Mouse (Mus musculus) limb, embryonic 13.5 days (tissue): ENCODE measurements around the gene Nhlh2. TPM values are rescaled to one million over a fixed set of nuclear protein-coding genes. Genes with fewer than 3 reads are reported as not detected.

Experiments
- ATAC-seq: fragments of 200-750 bp; cut with Nextera tagmentation; 2 replicates; pipeline ENCODE4 v1.8.0; 2017; ENCODE audit warnings: low read depth, moderate number of reproducible peaks, moderate TSS enrichment; ENCODE audit not compliant: low FRiP score
- H3K27ac ChIP-seq: fragments of 300-500 bp; sonication (generic); 2 replicates; pipeline ENCODE4 v1.5.1; 2015; ENCODE audit warnings: inconsistent platforms, mild to moderate bottlenecking, moderate library complexity
- H3K27me3 ChIP-seq: fragments of 300-500 bp; sonication (generic); 2 replicates; pipeline ENCODE4 v1.6.1; 2015; ENCODE audit warnings: mild to moderate bottlenecking, inconsistent platforms
- H3K36me3 ChIP-seq: fragments of 300-500 bp; sonication (generic); 2 replicates; pipeline ENCODE4 v1.6.1; 2015; ENCODE audit warnings: inconsistent platforms, mild to moderate bottlenecking, moderate library complexity
- H3K4me1 ChIP-seq: fragments of 300-500 bp; sonication (generic); 2 replicates; pipeline ENCODE4 v1.6.1; 2015; ENCODE audit warnings: inconsistent platforms
- H3K4me2 ChIP-seq: fragments of 300-500 bp; sonication (generic); replicated peaks from 2 replicates; pipeline ENCODE4 v1.6.1; 2015; ENCODE audit warnings: inconsistent platforms, mild to moderate bottlenecking, moderate library complexity
- H3K4me3 ChIP-seq: fragments of 300-500 bp; sonication (generic); 2 replicates; pipeline ENCODE4 v1.5.1; 2015; ENCODE audit warnings: moderate library complexity, mild to moderate bottlenecking, inconsistent platforms
- H3K9ac ChIP-seq: fragments of 300-500 bp; sonication (generic); 2 replicates; pipeline ENCODE4 v1.6.1; 2015; ENCODE audit warnings: mild to moderate bottlenecking, inconsistent platforms
- H3K9me3 ChIP-seq: fragments of 300-500 bp; sonication (generic); 2 replicates; pipeline ENCODE4 v1.6.1; 2016; ENCODE audit warnings: inconsistent platforms
- WGBS: fragments of 180-500 bp; shearing (Covaris S2); methylation state at CpG from one replicate; pipeline ENCODE4 v1.1.7; 2015; 5-methylcytosine and 5-hydroxymethylcytosine counted together
- polyA plus RNA-seq: library from polyadenylated mRNA; unstranded; fragments of >200 nt; fragmentation: Nextera tagmentation; extraction: Ambion mirVana; gene quantifications from 2 replicates; pipeline ENCODE4 v1.2.1, GENCODE M21; 2015

Nhlh2 gene
- polyA plus RNA-seq, 1 experiment from 2014 or later, result 0.04 TPM

- H3K4me3 ChIP-seq, result peak overlapping the region; percentile 41
- no peak overlapping the region for H3K9ac ChIP-seq
- ATAC-seq, result no peak
- peaks cover 83% of the 10 kb centered on the region for H3K27me3 ChIP-seq
- peaks cover 20% of the 10 kb centered on the region for H3K4me1 ChIP-seq
- H3K9me3 ChIP-seq, result no peaks in the 10 kb centered on the region
- H3K36me3 ChIP-seq, result no peaks in the 10 kb centered on the region
- no peak overlapping the region for H3K27ac ChIP-seq
- H3K4me2 ChIP-seq, result peak overlapping the region; percentile 65
- WGBS, result 4% methylated on average over 24 of the region's 24 CpGs
Measured at GRCm38 (mm10) chr3:102010681-102011317, 923 bp downstream of the Nhlh2 start.

- Histone ChIP-seq H3K27ac (no peak overlapping the region), H3K4me1 (peaks cover 20% of the 10 kb centered on the region), H3K36me3 (no peaks in the 10 kb centered on the region), H3K27me3 (peaks cover 90% of the 10 kb centered on the region), H3K9ac (peak overlapping the region; percentile 25), H3K9me3 (no peaks in the 10 kb centered on the region), H3K4me3 (peak overlapping the region; percentile 41), H3K4me2 (peak overlapping the region; percentile 65)
- peak; percentile 58; the same call in 1 of the 2 replicates for ATAC-seq
- under 1% methylated on average over 48 of the region's 48 CpGs for WGBS
Measured at GRCm38 (mm10) chr3:102011318-102012075, 1.6 kb downstream of the Nhlh2 start.

GRCm38 (mm10) chr3:102012076-102012610 lies 2.3 kb downstream of the Nhlh2 start:
- Histone ChIP-seq H3K9ac (peak overlapping the region; percentile 32; the same call in 1 of the 2 replicates), H3K27ac (no peak overlapping the region), H3K4me2 (peak overlapping the region; percentile 65), H3K4me3 (peak overlapping the region; percentile 41), H3K27me3 (peaks cover 96% of the 10 kb centered on the region), H3K36me3 (no peaks in the 10 kb centered on the region), H3K9me3 (no peaks in the 10 kb centered on the region), H3K4me1 (peaks cover 20% of the 10 kb centered on the region)
- ATAC-seq, result 0 out of 2 replicates have a peak, but pooled peaks have one; percentile 10
- WGBS, result 8% methylated on average over 23 of the region's 23 CpGs

GRCm38 (mm10) chr3:102012611-102013211 lies 2.8 kb downstream of the Nhlh2 start:
- Histone ChIP-seq H3K4me3 (peak overlapping the region; percentile 41), H3K4me1 (peaks cover 20% of the 10 kb centered on the region), H3K4me2 (peak overlapping the region; percentile 65), H3K27ac (no peak overlapping the region), H3K9ac (peak overlapping the region; percentile 32; the same call in 1 of the 2 replicates), H3K36me3 (no peaks in the 10 kb centered on the region), H3K27me3 (peaks cover 97% of the 10 kb centered on the region), H3K9me3 (no peaks in the 10 kb centered on the region)
- ATAC-seq, result no peak
- under 1% methylated on average over 51 of the region's 53 CpGs for WGBS

GRCm38 (mm10) chr3:102020604-102021003 lies 10.7 kb downstream of the Nhlh2 start:
- H3K27ac ChIP-seq, result no peak overlapping the region
- WGBS, result 53% methylated on average over 1 of the region's 1 CpGs
- no peaks in the 10 kb centered on the region for H3K36me3 ChIP-seq
- H3K4me1 ChIP-seq, result peaks cover 9% of the 10 kb centered on the region
- H3K4me2 ChIP-seq, result no peak overlapping the region
- H3K9ac ChIP-seq, result no peak overlapping the region
- no peak for ATAC-seq
- no peak overlapping the region for H3K4me3 ChIP-seq
- H3K27me3 ChIP-seq, result peaks cover 80% of the 10 kb centered on the region
- H3K9me3 ChIP-seq, result no peaks in the 10 kb centered on the region

GRCm38 (mm10) chr3:102022721-102023120 lies 12.8 kb downstream of the Nhlh2 start:
- 17% methylated on average over 2 of the region's 2 CpGs for WGBS
- ATAC-seq, result no peak
- Histone ChIP-seq H3K9ac (no peak overlapping the region), H3K27ac (no peak overlapping the region), H3K4me2 (no peak overlapping the region), H3K27me3 (peaks cover 61% of the 10 kb centered on the region), H3K9me3 (no peaks in the 10 kb centered on the region), H3K4me1 (peaks cover 9% of the 10 kb centered on the region), H3K36me3 (no peaks in the 10 kb centered on the region), H3K4me3 (no peak overlapping the region)

- H3K36me3 ChIP-seq, result no peaks in the 10 kb centered on the region
- peak overlapping the region; percentile 55 for H3K9ac ChIP-seq
- H3K4me2 ChIP-seq, result peak overlapping the region; percentile 66
- H3K4me1 ChIP-seq, result peaks cover 9% of the 10 kb centered on the region
- no peak overlapping the region for H3K27ac ChIP-seq
- H3K4me3 ChIP-seq, result peak overlapping the region; percentile 37
- no peaks in the 10 kb centered on the region for H3K9me3 ChIP-seq
- ATAC-seq, result no peak
- under 1% methylated on average over 27 of the region's 31 CpGs for WGBS
- H3K27me3 ChIP-seq, result peaks cover 60% of the 10 kb centered on the region
Measured at GRCm38 (mm10) chr3:102023337-102023736, 13.5 kb downstream of the Nhlh2 start.

GRCm38 (mm10) chr3:102023829-102024228 lies 14.0 kb downstream of the Nhlh2 start:
- H3K4me2 ChIP-seq, result peak overlapping the region; percentile 66
- H3K4me3 ChIP-seq, result peak overlapping the region; percentile 37
- H3K27ac ChIP-seq, result no peak overlapping the region
- ATAC-seq, result no peak
- H3K9ac ChIP-seq, result no peak overlapping the region
- no peaks in the 10 kb centered on the region for H3K36me3 ChIP-seq
- H3K27me3 ChIP-seq, result peaks cover 60% of the 10 kb centered on the region
- no peaks in the 10 kb centered on the region for H3K9me3 ChIP-seq
- H3K4me1 ChIP-seq, result peaks cover 9% of the 10 kb centered on the region
- WGBS, result 6% methylated on average over 5 of the region's 5 CpGs

GRCm38 (mm10) chr3:102024981-102025451 lies 15.1 kb downstream of the Nhlh2 start:
- no peak overlapping the region for H3K4me2 ChIP-seq
- no peak overlapping the region for H3K27ac ChIP-seq
- peaks cover 52% of the 10 kb centered on the region for H3K27me3 ChIP-seq
- no peak for ATAC-seq
- H3K36me3 ChIP-seq, result no peaks in the 10 kb centered on the region
- no peaks in the 10 kb centered on the region for H3K9me3 ChIP-seq
- 41% methylated on average over 9 of the region's 9 CpGs for WGBS
- no peak overlapping the region for H3K4me3 ChIP-seq
- no peak overlapping the region for H3K9ac ChIP-seq
- peaks cover 9% of the 10 kb centered on the region for H3K4me1 ChIP-seq

GRCm38 (mm10) chr3:102025659-102026058 lies 15.8 kb downstream of the Nhlh2 start:
- no peak overlapping the region for H3K27ac ChIP-seq
- H3K27me3 ChIP-seq, result peaks cover 47% of the 10 kb centered on the region
- no peaks in the 10 kb centered on the region for H3K36me3 ChIP-seq
- peaks cover 9% of the 10 kb centered on the region for H3K4me1 ChIP-seq
- 72% methylated on average over 5 of the region's 5 CpGs for WGBS
- H3K9me3 ChIP-seq, result no peaks in the 10 kb centered on the region
- no peak for ATAC-seq
- no peak overlapping the region for H3K9ac ChIP-seq
- H3K4me2 ChIP-seq, result no peak overlapping the region
- H3K4me3 ChIP-seq, result no peak overlapping the region

GRCm38 (mm10) chr3:102027880-102028279 lies 18.0 kb downstream of the Nhlh2 start:
- H3K9me3 ChIP-seq, result no peaks in the 10 kb centered on the region
- WGBS, result 60% methylated on average over 6 of the region's 6 CpGs
- H3K4me1 ChIP-seq, result peaks cover 9% of the 10 kb centered on the region
- no peak overlapping the region for H3K9ac ChIP-seq
- no peak overlapping the region for H3K27ac ChIP-seq
- H3K36me3 ChIP-seq, result no peaks in the 10 kb centered on the region
- H3K4me3 ChIP-seq, result no peak overlapping the region
- no peak overlapping the region for H3K4me2 ChIP-seq
- H3K27me3 ChIP-seq, result peaks cover 30% of the 10 kb centered on the region
- no peak for ATAC-seq

- Histone ChIP-seq H3K4me1 (no peaks in the 10 kb centered on the region), H3K36me3 (no peaks in the 10 kb centered on the region), H3K9ac (no peak overlapping the region), H3K27ac (no peak overlapping the region), H3K9me3 (no peaks in the 10 kb centered on the region), H3K4me2 (no peak overlapping the region), H3K4me3 (no peak overlapping the region), H3K27me3 (no peaks in the 10 kb centered on the region)
- ATAC-seq, result no peak
- 81% methylated on average over 5 of the region's 5 CpGs for WGBS
Measured at GRCm38 (mm10) chr3:102037806-102038205, 27.9 kb downstream of the Nhlh2 start.
